Mouse (Mus musculus) E14TG2a.4 (cell line): ENCODE results near the gene Prr19.
A peak's percentile ranks its signal among the peaks of the same experiment; 100 is the strongest.

Source experiments
- H3K27me3 ChIP-seq: 2 replicates; pipeline ENCODE4 v1.6.1; 2014; ENCODE audit warnings: low read length, control low read depth; ENCODE audit not compliant: insufficient read depth
- H3K36me3 ChIP-seq: 2 replicates; pipeline ENCODE4 v1.6.1; 2014; ENCODE audit warnings: low read length, control low read depth; ENCODE audit not compliant: insufficient read depth
- H3K4me1 ChIP-seq: replicated peaks from 2 replicates; pipeline ENCODE4 v1.6.1; 2014; ENCODE audit warnings: low read depth, low read length, control low read depth
- H3K4me3 ChIP-seq: replicated peaks from 2 replicates; pipeline ENCODE4 v1.5.1; 2014; ENCODE audit warnings: mild to moderate bottlenecking, low read length
- H3K9me3 ChIP-seq: 2 replicates; pipeline ENCODE4 v1.6.1; 2014; ENCODE audit warnings: low read length, control low read depth
- CTCF ChIP-seq: conservative IDR thresholded peaks from 2 replicates; pipeline ENCODE4 v1.5.1; 2014; ENCODE audit warnings: low read length
- NANOG ChIP-seq: IDR thresholded peaks from 2 replicates; pipeline ENCODE4 v1.6.1; 2014; ENCODE audit warnings: borderline replicate concordance, low read length, mixed read lengths
- POU5F1 ChIP-seq: IDR thresholded peaks from 2 replicates; pipeline ENCODE4 v1.6.1; 2014; ENCODE audit warnings: low read length, borderline replicate concordance

The Prr19 gene

DNA sequence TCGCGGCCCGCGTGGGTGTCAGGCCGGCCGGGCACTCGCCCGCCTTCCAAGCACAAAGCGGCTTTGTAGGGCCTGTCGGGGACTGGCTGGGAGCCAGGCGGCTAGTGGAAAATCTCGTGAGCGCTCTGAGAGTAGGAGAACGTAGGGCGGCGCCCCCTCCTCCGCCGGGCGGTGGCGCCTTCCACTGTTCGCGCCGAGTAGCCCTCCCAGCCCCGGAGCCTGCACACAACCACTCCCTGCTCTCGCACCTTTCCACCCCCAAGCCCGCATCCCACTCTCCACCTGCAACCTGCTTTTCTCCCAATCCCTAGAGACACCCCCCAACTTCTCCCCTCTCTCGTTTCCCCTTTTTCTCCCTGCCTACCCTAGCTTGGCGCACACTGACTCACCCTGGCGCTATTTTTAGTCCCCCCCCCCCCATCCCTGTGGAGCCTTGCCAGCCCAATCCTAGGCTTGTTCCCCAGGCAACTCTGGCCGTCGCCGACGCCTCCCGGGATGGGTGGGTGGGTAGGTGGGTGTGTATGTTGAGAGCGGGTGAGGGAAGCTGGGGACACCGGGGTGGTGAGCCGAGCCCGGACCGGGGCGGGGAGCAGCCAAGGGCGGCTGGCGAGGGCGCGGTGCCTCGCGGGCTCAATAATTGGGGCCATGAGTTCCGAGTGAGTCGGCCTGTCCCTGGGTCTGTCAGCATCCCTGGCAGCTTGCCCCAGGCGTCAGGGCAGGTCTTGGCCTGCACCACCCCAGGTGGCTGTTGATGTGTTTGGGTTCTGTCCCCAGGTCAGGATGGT, 21.9 kb upstream of the Prr19 start:
- peaks cover 17% of the 10 kb centered on the region for H3K36me3 ChIP-seq
- H3K4me1 ChIP-seq = peaks cover 76% of the 10 kb centered on the region
- no peaks in the 10 kb centered on the region for H3K9me3 ChIP-seq
- no peaks in the 10 kb centered on the region for H3K27me3 ChIP-seq
- TF ChIP-seq CTCF (no peak), POU5F1 (no peak), NANOG (no peak)
- H3K4me3 ChIP-seq = peak overlapping the region; percentile 90

DNA sequence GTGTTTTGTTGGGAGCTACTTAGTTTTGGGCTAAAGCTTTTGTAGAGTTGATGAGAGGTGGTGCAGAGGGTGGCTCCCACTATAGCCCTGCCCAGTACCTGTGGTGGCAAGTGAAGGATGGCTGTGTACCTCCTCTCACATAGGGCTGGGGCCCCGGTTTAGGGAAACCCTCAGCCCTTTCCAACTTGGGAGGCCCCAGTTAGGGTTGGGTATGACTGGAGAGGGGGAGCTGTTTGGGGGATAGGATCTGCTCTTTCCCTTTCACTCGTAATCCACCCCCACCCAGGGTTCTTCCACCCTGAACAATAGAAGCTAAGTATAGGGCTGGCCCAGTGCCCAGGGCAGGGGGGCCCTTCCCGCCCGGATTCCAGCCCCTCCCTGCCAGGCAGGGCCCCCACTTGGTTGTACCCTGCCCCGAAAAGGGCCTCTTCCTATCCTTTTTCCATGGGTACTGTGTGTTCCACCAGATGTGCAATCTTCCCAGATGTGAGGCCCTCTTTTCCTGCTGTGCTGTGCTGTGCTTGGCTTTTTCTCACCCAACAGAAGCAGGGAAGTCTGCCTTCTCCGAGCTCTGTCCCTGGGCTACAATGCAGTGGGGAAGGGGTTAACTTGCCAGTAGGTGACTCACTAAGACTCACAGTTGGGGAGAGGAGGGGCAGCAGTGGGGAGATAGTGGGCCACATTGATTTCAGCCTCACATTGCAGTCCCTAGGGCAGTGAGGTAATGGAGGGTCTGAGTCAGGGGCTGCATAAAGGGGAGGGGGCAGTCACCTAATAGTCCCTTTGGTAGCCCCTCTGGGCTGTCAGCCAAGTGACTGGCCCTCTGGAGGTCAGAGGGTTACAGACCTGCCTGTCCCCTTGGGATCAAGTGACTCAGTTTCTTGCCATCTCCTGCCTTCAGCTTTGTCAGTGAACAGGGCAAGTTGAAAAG, 21.1 kb upstream of the Prr19 start:
- peak overlapping the region; percentile 90 for H3K4me3 ChIP-seq
- no peaks in the 10 kb centered on the region for H3K27me3 ChIP-seq
- peaks cover 76% of the 10 kb centered on the region for H3K4me1 ChIP-seq
- H3K36me3 ChIP-seq = peaks cover 18% of the 10 kb centered on the region
- no peak; the same call in 1 of the 2 replicates for TF ChIP-seq NANOG
- no peak for TF ChIP-seq POU5F1
- no peak for TF ChIP-seq CTCF
- no peaks in the 10 kb centered on the region for H3K9me3 ChIP-seq

GRCm38 (mm10) chr7:25281166-25281733, 20.0 kb upstream of the Prr19 start:
- H3K27me3 ChIP-seq = no peaks in the 10 kb centered on the region
- H3K9me3 ChIP-seq = no peaks in the 10 kb centered on the region
- TF ChIP-seq CTCF (no peak), NANOG (no peak), POU5F1 (no peak)
- H3K4me1 ChIP-seq = peaks cover 74% of the 10 kb centered on the region
- peak overlapping the region; percentile 90 for H3K4me3 ChIP-seq
- peaks cover 25% of the 10 kb centered on the region for H3K36me3 ChIP-seq

GRCm38 (mm10) chr7:25281734-25282601, 19.2 kb upstream of the Prr19 start:
- H3K36me3 ChIP-seq = peaks cover 32% of the 10 kb centered on the region
- H3K9me3 ChIP-seq = no peaks in the 10 kb centered on the region
- H3K4me1 ChIP-seq = peaks cover 73% of the 10 kb centered on the region
- H3K4me3 ChIP-seq = peak overlapping the region; percentile 91
- H3K27me3 ChIP-seq = no peaks in the 10 kb centered on the region
- TF ChIP-seq NANOG (no peak), CTCF (no peak), POU5F1 (no peak)

DNA sequence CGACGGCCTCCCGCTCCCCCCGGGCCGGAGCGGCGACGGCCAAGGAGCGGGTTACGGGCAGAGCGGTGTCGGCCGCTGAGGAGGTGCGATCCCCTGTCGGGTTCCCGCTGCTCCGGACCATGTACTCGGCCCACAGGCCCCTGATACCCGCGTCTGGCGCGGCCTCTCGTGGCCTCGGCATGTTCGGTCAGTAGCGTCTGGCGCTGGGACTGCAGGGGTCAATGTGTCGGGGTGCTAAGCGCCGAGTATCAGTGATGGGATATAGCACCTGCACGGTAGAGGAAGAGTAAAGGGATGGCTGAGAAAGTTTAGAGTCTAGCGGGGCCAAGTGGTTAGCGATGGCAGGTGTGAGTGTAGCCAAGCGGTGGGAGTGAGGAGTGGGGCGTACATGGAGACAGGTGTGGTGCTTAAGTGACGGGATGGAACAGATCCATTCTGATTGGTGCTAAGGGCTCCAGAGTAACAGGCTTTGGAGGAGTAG, 18.4 kb upstream of the Prr19 start:
- H3K4me1 ChIP-seq = peaks cover 73% of the 10 kb centered on the region
- H3K36me3 ChIP-seq = peaks cover 40% of the 10 kb centered on the region
- no peak for TF ChIP-seq POU5F1
- no peak for TF ChIP-seq NANOG
- TF ChIP-seq CTCF = no peak
- peak overlapping the region; percentile 91 for H3K4me3 ChIP-seq
- no peaks in the 10 kb centered on the region for H3K9me3 ChIP-seq
- no peaks in the 10 kb centered on the region for H3K27me3 ChIP-seq

DNA sequence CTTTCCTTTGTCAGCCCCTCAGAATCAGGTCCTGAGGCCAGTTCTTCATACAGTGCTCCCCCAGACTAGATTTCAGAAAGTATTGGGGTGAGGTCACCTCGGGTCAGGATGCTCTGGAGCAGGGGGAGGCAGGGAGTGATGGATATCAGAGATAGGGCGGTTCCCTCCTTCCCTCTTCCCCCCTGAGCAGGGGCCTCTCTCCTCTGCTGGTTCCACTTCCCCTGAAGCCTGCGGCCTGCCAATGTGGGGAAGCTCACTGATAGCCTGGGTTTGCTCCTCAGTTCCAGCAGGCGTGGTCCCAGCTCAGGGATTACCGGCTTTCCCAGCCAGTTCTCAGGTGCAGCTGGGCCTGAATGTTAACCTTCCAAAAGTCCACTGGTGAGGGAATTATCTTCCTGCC, 17.6 kb upstream of the Prr19 start:
- Histone ChIP-seq H3K9me3 (no peaks in the 10 kb centered on the region), H3K4me3 (peak overlapping the region; percentile 91), H3K27me3 (no peaks in the 10 kb centered on the region), H3K36me3 (peaks cover 49% of the 10 kb centered on the region), H3K4me1 (peaks cover 78% of the 10 kb centered on the region)
- TF ChIP-seq NANOG (no peak), CTCF (no peak), POU5F1 (no peak)

DNA sequence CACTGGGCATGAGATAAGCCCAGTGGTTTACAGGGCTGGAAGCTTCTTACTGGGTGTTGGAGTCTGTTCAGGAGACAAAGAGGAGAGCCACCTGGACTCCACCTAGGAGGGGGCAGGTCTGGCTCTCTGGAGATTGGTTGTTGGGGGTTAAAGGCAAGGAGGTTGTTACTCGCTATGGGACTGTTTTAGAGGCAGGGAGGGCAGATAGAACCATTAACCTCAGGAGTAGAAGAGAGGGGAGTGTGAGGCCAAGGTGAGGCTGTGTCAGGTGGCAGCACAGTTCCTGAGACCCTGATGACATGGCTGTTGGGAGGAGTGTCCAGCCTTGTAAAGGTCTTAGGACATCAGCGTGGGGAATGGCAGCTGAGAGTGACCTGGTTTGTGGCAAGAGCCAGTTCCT, 17.0 kb upstream of the Prr19 start:
- peaks cover 84% of the 10 kb centered on the region for H3K4me1 ChIP-seq
- no peaks in the 10 kb centered on the region for H3K9me3 ChIP-seq
- no peaks in the 10 kb centered on the region for H3K27me3 ChIP-seq
- peaks cover 54% of the 10 kb centered on the region for H3K36me3 ChIP-seq
- H3K4me3 ChIP-seq = peak overlapping the region; percentile 91
- no peak for TF ChIP-seq NANOG
- no peak for TF ChIP-seq POU5F1
- no peak for TF ChIP-seq CTCF

GRCm38 (mm10) chr7:25284766-25285165, 16.4 kb upstream of the Prr19 start:
- H3K4me3 ChIP-seq = no peak overlapping the region
- H3K4me1 ChIP-seq = peaks cover 85% of the 10 kb centered on the region
- H3K9me3 ChIP-seq = no peaks in the 10 kb centered on the region
- TF ChIP-seq POU5F1 = no peak
- no peak for TF ChIP-seq CTCF
- no peak for TF ChIP-seq NANOG
- no peaks in the 10 kb centered on the region for H3K27me3 ChIP-seq
- H3K36me3 ChIP-seq = peaks cover 60% of the 10 kb centered on the region
